Mouse (Mus musculus) liver, embryonic 11.5 days (tissue): ENCODE data around the gene Atp1a4. TPM values are rescaled to one million over a fixed set of nuclear protein-coding genes. Genes with fewer than 3 reads are reported as not detected.
A peak's percentile ranks its signal among the peaks of the same experiment; 100 is the strongest.

Experiments
- ATAC-seq: fragments of 200-750 bp; cut with Nextera tagmentation; replicated peaks from 2 replicates; pipeline ENCODE4 v1.8.0; 2017; ENCODE audit warnings: moderate number of reproducible peaks, mild to moderate bottlenecking, moderate TSS enrichment, moderate library complexity; ENCODE audit not compliant: low FRiP score
- DNase-seq: peaks from one replicate; pipeline ENCODE4 v3.0.0-alpha.2; 2017; ENCODE audit warnings: low spot score
- H3K27ac ChIP-seq: fragments of 300-500 bp; sonication (generic); 2 replicates; pipeline ENCODE4 v1.5.1; 2014; ENCODE audit warnings: mild to moderate bottlenecking, low read depth, low read length, control low read depth
- H3K27me3 ChIP-seq: fragments of 300-500 bp; sonication (generic); replicated peaks from 2 replicates; pipeline ENCODE4 v1.6.1; 2014; ENCODE audit warnings: low read length, mixed read lengths; ENCODE audit not compliant: control insufficient read depth, insufficient read depth
- H3K36me3 ChIP-seq: fragments of 300-500 bp; sonication (generic); 2 replicates; pipeline ENCODE4 v1.6.1; 2014; ENCODE audit warnings: mild to moderate bottlenecking, low read length, moderate library complexity, mixed read lengths; ENCODE audit not compliant: control insufficient read depth, insufficient read depth
- H3K4me1 ChIP-seq: fragments of 300-500 bp; sonication (generic); replicated peaks from 2 replicates; pipeline ENCODE4 v1.6.1; 2014; ENCODE audit warnings: low read length, mixed read lengths; ENCODE audit not compliant: control insufficient read depth, insufficient read depth
- H3K4me2 ChIP-seq: fragments of 300-500 bp; sonication (generic); 2 replicates; pipeline ENCODE4 v1.6.1; 2014; ENCODE audit warnings: mild to moderate bottlenecking, control low read depth, moderate library complexity
- H3K4me3 ChIP-seq: fragments of 300-500 bp; sonication (generic); 2 replicates; pipeline ENCODE4 v1.5.1; 2014; ENCODE audit warnings: low read depth, low read length, control low read depth
- H3K9ac ChIP-seq: fragments of 300-500 bp; sonication (generic); 2 replicates; pipeline ENCODE4 v1.6.1; 2014; ENCODE audit warnings: low read depth, low read length, control low read depth
- H3K9me3 ChIP-seq: fragments of 300-500 bp; sonication (generic); 2 replicates; pipeline ENCODE4 v1.6.1; 2016; ENCODE audit warnings: low read length, inconsistent platforms, mixed read lengths; ENCODE audit not compliant: control insufficient read depth
- WGBS: fragments of 180-500 bp; shearing (Covaris S2); extraction: QIAGEN DNeasy Blood & Tissue Kit; methylation state at CpG from one replicate; pipeline ENCODE4 v1.1.7; 2014; 5-methylcytosine and 5-hydroxymethylcytosine counted together
- polyA plus RNA-seq: library from polyadenylated mRNA; unstranded; fragments of >200 nt; fragmentation: Nextera tagmentation; extraction: Ambion mirVana; gene quantifications from 2 replicates; pipeline ENCODE4 v1.2.1, GENCODE M21; 2014

Atp1a4 gene
- polyA plus RNA-seq, 1 experiment from 2014 or later: not detected

DNA sequence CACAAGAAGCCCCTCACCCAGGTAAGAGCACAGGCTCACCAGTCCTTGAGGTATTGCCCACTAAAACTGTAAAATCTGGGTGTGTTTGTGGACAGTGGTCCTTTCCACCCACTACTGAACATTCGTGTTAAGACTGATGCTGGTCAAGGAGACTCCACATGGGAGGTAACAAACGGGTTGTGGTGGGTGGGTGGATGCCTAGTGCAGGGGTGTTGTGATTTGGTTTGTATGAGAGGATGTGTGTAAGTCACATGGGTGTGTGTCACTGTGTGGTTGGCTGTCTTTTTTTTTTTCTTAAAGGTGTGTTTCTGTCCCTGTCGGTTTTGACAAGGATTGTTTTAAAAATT lies 52.5 kb downstream of the Atp1a4 start:
- WGBS: 21% methylated on average over 3 of the region's 3 CpGs
- no peak for DNase-seq
- peaks cover 33% of the 10 kb centered on the region for H3K4me1 ChIP-seq

DNA sequence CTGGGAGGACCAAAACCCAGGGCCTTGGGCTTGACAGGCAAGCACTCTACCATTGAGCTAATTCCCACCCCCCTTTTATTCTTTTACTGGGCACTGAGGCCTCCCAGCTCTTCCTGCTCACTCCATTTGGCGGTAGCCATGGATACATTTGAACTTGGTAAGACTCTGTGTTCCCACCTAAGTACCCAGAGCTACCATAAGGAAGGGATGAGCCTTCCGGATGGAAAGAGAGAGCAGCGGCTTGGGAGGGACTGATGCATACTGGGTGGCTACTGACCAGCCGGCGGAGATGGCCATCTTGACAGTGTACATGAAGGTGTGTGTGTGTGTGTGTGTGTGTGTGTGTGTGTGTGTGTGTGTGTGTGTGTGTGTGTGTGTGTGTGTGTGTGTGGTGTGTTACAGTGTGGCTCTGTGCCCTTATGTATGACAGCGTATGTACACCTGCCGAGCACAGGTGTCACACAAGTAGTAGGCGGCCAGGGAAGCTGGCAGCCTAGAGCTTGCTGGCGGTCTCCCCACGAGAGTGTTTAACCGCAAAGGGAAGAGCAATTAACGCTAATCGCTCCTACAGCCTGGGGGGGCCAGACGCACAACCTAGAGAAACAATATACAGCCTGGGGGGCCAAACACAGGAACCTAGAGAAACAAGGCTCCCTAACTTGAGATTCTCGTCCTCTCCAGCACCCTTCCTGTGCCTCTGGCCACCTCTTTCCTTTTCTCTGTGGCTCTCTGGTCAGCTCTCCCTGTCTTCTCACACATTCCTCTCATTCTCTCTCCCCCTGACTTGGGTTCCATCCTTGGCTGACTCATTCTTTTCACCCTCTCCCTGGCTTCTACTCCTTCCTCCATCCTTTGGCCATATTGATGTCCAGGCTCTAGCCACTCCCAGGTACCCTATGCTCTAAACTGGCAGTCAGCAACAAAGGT lies 53.1 kb downstream of the Atp1a4 start:
- WGBS: 63% methylated on average over 15 of the region's 15 CpGs
- Histone ChIP-seq H3K4me2 (peak overlapping the region; percentile 78), H3K36me3 (peaks cover 2% of the 10 kb centered on the region; the same call in 1 of the 2 replicates), H3K9ac (no peak overlapping the region), H3K9me3 (no peaks in the 10 kb centered on the region), H3K4me1 (peaks cover 33% of the 10 kb centered on the region), H3K27me3 (no peaks in the 10 kb centered on the region), H3K4me3 (peak overlapping the region; percentile 61; the same call in 1 of the 2 replicates), H3K27ac (no peak overlapping the region)
- ATAC-seq (no peak), DNase-seq (no peak)

More for the DNA sequence above, 52.5 kb downstream of the Atp1a4 start:
- Histone ChIP-seq H3K9me3 (no peaks in the 10 kb centered on the region), H3K9ac (peak overlapping the region; percentile 71; the same call in 1 of the 2 replicates), H3K4me2 (peak overlapping the region; percentile 78), H3K36me3 (no peaks in the 10 kb centered on the region; the same call in 1 of the 2 replicates), H3K27ac (no peak overlapping the region), H3K4me3 (peak overlapping the region; percentile 61), H3K27me3 (no peaks in the 10 kb centered on the region)
- no peak for ATAC-seq

DNA sequence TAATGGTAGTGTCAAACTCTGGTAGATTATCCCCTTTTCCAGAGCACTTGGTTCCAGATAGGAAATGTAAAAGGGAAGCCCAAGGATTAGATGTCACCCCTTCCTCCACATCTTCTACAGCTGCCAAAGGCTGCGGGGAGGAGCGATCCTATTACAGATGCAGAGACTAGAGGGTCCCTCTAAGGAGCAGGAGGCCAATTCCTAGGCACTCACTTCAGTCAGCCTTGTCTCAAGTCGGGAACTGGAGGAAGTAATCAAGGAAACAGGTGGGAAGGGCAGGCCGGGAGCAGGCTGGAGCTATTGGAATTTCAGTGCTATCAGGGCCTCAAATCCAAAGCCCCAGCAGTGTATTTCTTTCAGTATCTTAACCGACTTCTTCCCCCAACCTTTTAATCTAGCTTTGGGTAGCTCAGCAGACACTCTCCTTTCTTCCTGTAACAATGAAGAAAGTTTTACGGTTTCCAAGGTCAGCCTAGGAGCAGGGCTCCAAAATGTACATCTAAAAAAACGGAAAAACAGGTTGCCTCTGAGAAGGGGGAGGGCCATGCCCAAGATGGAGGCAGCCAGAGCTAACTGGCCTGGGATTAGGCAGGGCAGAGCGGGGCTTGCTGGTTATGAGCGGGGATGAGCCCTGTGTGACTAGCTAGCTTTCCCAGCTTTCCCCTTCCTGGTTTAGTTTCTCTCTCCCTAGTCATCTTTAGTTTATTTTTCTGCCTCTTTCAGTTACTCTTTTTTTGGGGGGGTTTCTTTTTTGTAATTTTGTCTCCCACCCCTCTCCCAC lies 54.0 kb downstream of the Atp1a4 start:
- peak overlapping the region; percentile 61 for H3K27ac ChIP-seq
- H3K27me3 ChIP-seq: no peaks in the 10 kb centered on the region
- H3K4me3 ChIP-seq: no peak overlapping the region
- peaks cover 33% of the 10 kb centered on the region for H3K4me1 ChIP-seq
- H3K36me3 ChIP-seq: peaks cover 4% of the 10 kb centered on the region; the same call in 1 of the 2 replicates
- H3K4me2 ChIP-seq: peak overlapping the region; percentile 17; the same call in 1 of the 2 replicates
- ATAC-seq (no peak), DNase-seq (no peak)
- 36% methylated on average over 9 of the region's 9 CpGs for WGBS
- no peaks in the 10 kb centered on the region for H3K9me3 ChIP-seq
- H3K9ac ChIP-seq: no peak overlapping the region

DNA sequence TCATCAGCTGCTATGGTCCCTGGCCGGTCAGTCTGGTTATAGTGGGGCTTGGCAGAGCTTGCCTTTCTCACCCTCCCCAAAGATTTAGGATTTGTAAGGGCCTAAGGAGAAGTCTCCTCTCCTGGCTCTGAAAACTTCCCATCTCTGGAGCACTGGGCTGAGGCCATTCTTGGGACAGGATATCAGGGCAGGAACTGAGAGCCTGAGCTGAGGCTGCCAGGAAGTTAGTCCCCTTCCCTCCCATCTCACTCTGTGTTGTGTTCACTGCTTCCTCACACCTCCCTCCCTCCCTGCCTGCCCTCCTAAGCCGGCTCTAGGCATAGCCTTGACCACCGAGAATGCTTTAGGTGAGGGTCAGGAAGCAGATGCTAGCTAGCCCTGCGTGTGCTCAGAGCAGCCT lies 54.6 kb downstream of the Atp1a4 start:
- Histone ChIP-seq H3K4me3 (no peak overlapping the region), H3K9me3 (no peaks in the 10 kb centered on the region), H3K27me3 (no peaks in the 10 kb centered on the region), H3K4me1 (peaks cover 33% of the 10 kb centered on the region), H3K9ac (peak overlapping the region; percentile 30; the same call in 1 of the 2 replicates), H3K4me2 (no peak overlapping the region), H3K36me3 (peaks cover 7% of the 10 kb centered on the region; the same call in 1 of the 2 replicates), H3K27ac (peak overlapping the region; percentile 61)
- ATAC-seq (no peak), DNase-seq (no peak)
- WGBS: 23% methylated on average over 4 of the region's 4 CpGs

- peak overlapping the region; percentile 30; the same call in 1 of the 2 replicates for H3K9ac ChIP-seq
- peak overlapping the region; percentile 61 for H3K27ac ChIP-seq
- no peak overlapping the region for H3K4me3 ChIP-seq
- H3K36me3 ChIP-seq: peaks cover 12% of the 10 kb centered on the region; the same call in 1 of the 2 replicates
- no peaks in the 10 kb centered on the region for H3K27me3 ChIP-seq
- ATAC-seq (no peak), DNase-seq (no peak)
- peaks cover 33% of the 10 kb centered on the region for H3K4me1 ChIP-seq
- WGBS: 47% methylated on average over 2 of the region's 2 CpGs
- H3K9me3 ChIP-seq: no peaks in the 10 kb centered on the region
- no peak overlapping the region for H3K4me2 ChIP-seq
Measured at GRCm38 (mm10) chr1:172202894-172203522, 55.2 kb downstream of the Atp1a4 start.

DNA sequence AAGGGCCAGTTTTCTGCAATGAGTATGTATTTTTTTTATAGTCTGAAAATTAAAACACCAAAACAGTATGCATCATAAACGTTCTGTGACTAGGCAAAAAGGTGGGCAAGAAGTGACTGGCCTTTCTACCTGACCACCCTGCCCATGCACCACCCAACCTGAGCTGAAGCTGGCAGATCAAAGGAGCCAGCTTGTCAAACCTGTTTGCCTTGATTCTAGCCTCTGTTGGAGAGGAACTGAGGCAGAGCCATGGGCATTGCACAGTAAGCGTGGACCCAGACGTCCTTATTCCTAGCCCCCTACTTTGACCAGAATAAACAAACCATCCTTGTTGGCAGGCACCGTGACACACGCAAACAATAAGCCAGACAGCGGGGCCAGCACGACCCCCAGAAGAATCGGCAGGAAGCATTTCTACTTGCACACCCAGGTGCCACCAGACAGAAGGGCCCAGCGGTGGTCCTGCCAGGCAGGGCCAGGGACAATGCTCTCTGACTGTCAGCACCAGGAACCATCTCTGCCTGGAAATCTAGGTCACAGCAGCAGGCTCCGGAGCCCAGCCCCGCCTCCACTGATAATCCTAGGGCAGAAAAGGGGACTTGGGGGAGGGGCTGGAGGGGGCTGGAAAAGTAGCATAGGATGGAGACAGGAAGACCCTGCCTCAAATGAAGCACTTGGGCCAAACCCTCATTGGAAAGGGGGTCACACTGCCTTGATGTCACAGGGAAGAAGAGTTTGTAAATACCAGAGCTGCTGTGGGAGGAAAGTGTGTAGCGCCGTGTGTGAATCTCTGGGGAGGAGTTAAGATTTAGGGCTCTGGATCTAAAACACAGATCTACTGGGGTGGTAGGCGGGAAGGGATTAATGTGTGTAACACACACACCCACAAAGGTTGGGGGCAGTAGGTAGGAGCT lies 56.0 kb downstream of the Atp1a4 start:
- Histone ChIP-seq H3K4me1 (peaks cover 30% of the 10 kb centered on the region), H3K4me3 (no peak overlapping the region), H3K27me3 (no peaks in the 10 kb centered on the region), H3K4me2 (no peak overlapping the region), H3K27ac (no peak overlapping the region), H3K9me3 (no peaks in the 10 kb centered on the region), H3K36me3 (peaks cover 17% of the 10 kb centered on the region), H3K9ac (no peak overlapping the region)
- WGBS: 43% methylated on average over 14 of the region's 14 CpGs
- ATAC-seq (no peak), DNase-seq (no peak)

- Histone ChIP-seq H3K27me3 (no peaks in the 10 kb centered on the region), H3K9me3 (no peaks in the 10 kb centered on the region), H3K36me3 (peaks cover 30% of the 10 kb centered on the region), H3K4me1 (peaks cover 25% of the 10 kb centered on the region), H3K4me3 (no peak overlapping the region), H3K4me2 (no peak overlapping the region), H3K9ac (no peak overlapping the region), H3K27ac (no peak overlapping the region)
- DNase-seq (no peak), ATAC-seq (no peak)
- 71% methylated on average over 7 of the region's 7 CpGs for WGBS
Measured at GRCm38 (mm10) chr1:172200871-172201447, 57.3 kb downstream of the Atp1a4 start.
